In the genomic region with DNA sequence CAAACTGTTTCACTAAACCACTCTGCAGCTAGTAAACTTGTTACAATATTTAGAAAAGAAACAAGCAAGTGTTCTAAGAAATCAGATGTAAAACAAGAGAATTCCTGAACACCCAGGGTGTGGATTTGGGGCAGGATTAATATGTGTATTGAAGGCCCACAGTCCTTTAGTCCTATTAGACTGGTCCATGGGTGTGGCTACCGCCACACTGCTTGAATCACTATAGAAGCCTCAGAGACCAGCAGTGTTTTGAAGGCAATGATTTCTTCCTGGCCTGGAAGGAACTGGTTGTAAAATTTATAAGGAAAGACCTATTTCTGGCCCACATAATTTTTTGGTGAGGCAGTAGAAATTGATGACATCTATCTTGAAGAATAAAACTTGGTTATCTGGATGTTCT, we compare ENCODE assay signal across 29 mouse cellular contexts. TPM values are rescaled to one million over a fixed set of nuclear protein-coding genes. Genes with fewer than 3 reads are reported as not detected.
A peak's percentile ranks its signal among the peaks of the same experiment; 100 is the strongest.
DNase-seq lines count a peak whose midpoint lies in the region; ATAC-seq and TF ChIP-seq lines count a peak whose summit lies in the region.
"Had no signal": no experiment of that assay in that cellular context is flagged by ENCODE, and none has a peak within 500 bp of the region (broad histone marks: within the 10 kb centered on the region; RNA-seq: fewer than 3 reads in every experiment).

No protein-coding gene starts in this region.

- H3K4me1 ChIP-seq in ES-Bruce4 (ENCODE audit: control insufficient read depth, insufficient read depth, low read length) = no peaks in the 10 kb centered on the region
- 0 out of 2 replicates have a peak, but pooled peaks cover 5% of the 10 kb centered on the region for H3K4me1 ChIP-seq in limb, embryonic 10.5 days
- no peaks in the 10 kb centered on the region for H3K4me1 ChIP-seq in stomach, postnatal 0 days (replicated peaks; ENCODE audit: control insufficient read depth, insufficient read depth)
- H3K4me1 ChIP-seq in cerebellum, adult 2 months (ENCODE audit: control insufficient read depth, insufficient read depth, low read length) = no peaks in the 10 kb centered on the region
- H3K4me1 ChIP-seq: embryonic facial prominence, embryonic 15.5 days; forebrain, embryonic 15.5 days had no signal

- no peaks in the 10 kb centered on the region for H3K27me3 ChIP-seq in ES-Bruce4 (ENCODE audit: control insufficient read depth, insufficient read depth, low read length, poor library complexity, severe bottlenecking)
- no peaks in the 10 kb centered on the region for H3K27me3 ChIP-seq in limb, embryonic 10.5 days (ENCODE audit: low read depth, poor library complexity, severe bottlenecking)
- no peaks in the 10 kb centered on the region for H3K27me3 ChIP-seq in stomach, postnatal 0 days (ENCODE audit: control insufficient read depth, insufficient read depth, low read length)
- H3K27me3 ChIP-seq in cerebellum, adult 2 months (ENCODE audit: control insufficient read depth, insufficient read depth, low read length) = no peaks in the 10 kb centered on the region
- H3K27me3 ChIP-seq: CH12.LX; embryonic facial prominence, embryonic 13.5 days; embryonic facial prominence, embryonic 15.5 days; forebrain, embryonic 13.5 days; forebrain, embryonic 15.5 days; Patski had no signal

- no peak overlapping the region for H3K4me2 ChIP-seq in stomach, postnatal 0 days (replicated peaks; ENCODE audit: low read depth)
- H3K4me2 ChIP-seq: embryonic facial prominence, embryonic 13.5 days; embryonic facial prominence, embryonic 15.5 days; forebrain, embryonic 13.5 days; forebrain, embryonic 15.5 days had no signal

- no peak for TF ChIP-seq EP300 in ES-Bruce4 (IDR thresholded peaks at IDR 0.05; ENCODE audit: insufficient read depth, low read depth, low read length)
- no peak for TF ChIP-seq EP300 in stomach, postnatal 0 days (optimal IDR thresholded peaks at IDR 0.05)

- no peak for TF ChIP-seq CTCF in ES-Bruce4 (IDR thresholded peaks at IDR 0.05; ENCODE audit: low read depth, low read length)
- TF ChIP-seq CTCF in stomach, postnatal 0 days (IDR thresholded peaks at IDR 0.05; ENCODE audit: low read depth) = no peak
- no peak for TF ChIP-seq CTCF in cerebellum, adult 2 months (IDR thresholded peaks at IDR 0.05; ENCODE audit: borderline replicate concordance, insufficient read depth, low read depth, low read length)

- H3K27ac ChIP-seq in ES-Bruce4 (ENCODE audit: insufficient read depth, low read length) = peak overlapping the region; percentile 11; the same call in 1 of the 2 replicates
- H3K27ac ChIP-seq in limb, embryonic 10.5 days = no peak overlapping the region
- no peak overlapping the region for H3K27ac ChIP-seq in stomach, postnatal 0 days (replicated peaks)
- H3K27ac ChIP-seq in cerebellum, adult 2 months (ENCODE audit: insufficient read depth, low read length) = no peak overlapping the region
- H3K27ac ChIP-seq: embryonic facial prominence, embryonic 13.5 days; embryonic facial prominence, embryonic 15.5 days; forebrain, embryonic 13.5 days; forebrain, embryonic 15.5 days had no signal

- TF ChIP-seq POLR2A in ES-Bruce4 (IDR thresholded peaks at IDR 0.05; ENCODE audit: insufficient read depth, low read length) = no peak
- TF ChIP-seq POLR2A in cerebellum, adult 2 months (IDR thresholded peaks at IDR 0.05; ENCODE audit: borderline replicate concordance, insufficient read depth, low read length) = no peak

- H3K9ac ChIP-seq in ES-Bruce4 (ENCODE audit: low read depth, poor library complexity, severe bottlenecking) = no peak overlapping the region
- H3K9ac ChIP-seq in stomach, postnatal 0 days (ENCODE audit: low read length) = no peak overlapping the region
- H3K9ac ChIP-seq: embryonic facial prominence, embryonic 13.5 days; embryonic facial prominence, embryonic 15.5 days; forebrain, embryonic 13.5 days; forebrain, embryonic 15.5 days; forebrain, postnatal 0 days had no signal

- ATAC-seq in stomach, postnatal 0 days (ENCODE audit: low FRiP score, low TSS enrichment) = peak; percentile 63; the same call in 1 of the 2 replicates
- ATAC-seq: activated CD4-positive, CD25-positive, alpha-beta regulatory T cell, adult 4 months; CD4-positive, CD25-positive, alpha-beta regulatory T cell, adult 4 months; forebrain, embryonic 13.5 days; forebrain, embryonic 15.5 days; forebrain, postnatal 0 days; Patski had no signal

- no peaks in the 10 kb centered on the region for H3K9me3 ChIP-seq in ES-Bruce4 (replicated peaks; ENCODE audit: control insufficient read depth, insufficient read depth, low read length, poor library complexity, severe bottlenecking)
- no peaks in the 10 kb centered on the region for H3K9me3 ChIP-seq in limb, embryonic 10.5 days (replicated peaks)
- H3K9me3 ChIP-seq in stomach, postnatal 0 days (ENCODE audit: control insufficient read depth, low read length) = no peaks in the 10 kb centered on the region
- H3K9me3 ChIP-seq: embryonic facial prominence, embryonic 13.5 days; embryonic facial prominence, embryonic 15.5 days; forebrain, embryonic 13.5 days; forebrain, embryonic 15.5 days had no signal

- intact Hi-C loops in left cerebral cortex, postnatal 14 days (cut with DNase I) = no loop called here

- no peak overlapping the region for H3K4me3 ChIP-seq in ES-Bruce4 (ENCODE audit: low read depth, low read length)
- no peak overlapping the region for H3K4me3 ChIP-seq in limb, embryonic 10.5 days
- no peak overlapping the region for H3K4me3 ChIP-seq in stomach, postnatal 0 days (ENCODE audit: low read depth, low read length)
- H3K4me3 ChIP-seq in cerebellum, adult 2 months (replicated peaks; ENCODE audit: insufficient read depth, low read depth, low read length) = no peak overlapping the region
- H3K4me3 ChIP-seq: embryonic facial prominence, embryonic 13.5 days; embryonic facial prominence, embryonic 15.5 days; erythroblast, embryonic 14.5 days; forebrain, embryonic 13.5 days; forebrain, embryonic 15.5 days had no signal

- WGBS in limb, embryonic 10.5 days = 79% methylated on average over 1 of the region's 1 CpGs
- WGBS in stomach, postnatal 0 days = 51% methylated on average over 1 of the region's 1 CpGs
- WGBS in cerebellum, adult 2 months = 96% methylated on average over 1 of the region's 1 CpGs

- no peaks in the 10 kb centered on the region for H3K36me3 ChIP-seq in ES-Bruce4 (ENCODE audit: control insufficient read depth, insufficient read depth, low read length, poor library complexity, severe bottlenecking)
- H3K36me3 ChIP-seq in limb, embryonic 10.5 days = no peaks in the 10 kb centered on the region
- no peaks in the 10 kb centered on the region for H3K36me3 ChIP-seq in stomach, postnatal 0 days (ENCODE audit: control insufficient read depth, insufficient read depth, low read length)
- H3K36me3 ChIP-seq: embryonic facial prominence, embryonic 13.5 days; embryonic facial prominence, embryonic 15.5 days; forebrain, embryonic 15.5 days; G1E had no signal

- peak; percentile 18 for DNase-seq in R1 (ENCODE audit: low read depth, low spot score)
- DNase-seq in limb, embryonic 10.5 days (ENCODE audit: low spot score) = peak; percentile 11
- no peak for DNase-seq in stomach, postnatal 0 days (ENCODE audit: low spot score)
- DNase-seq in lung, postnatal 25 days (ENCODE audit: low spot score) = no peak
- DNase-seq in left cerebral cortex, postnatal 14 days (ENCODE audit: low spot score in 2 of 2) = no peak
- DNase-seq in cerebellum, adult 2 months = no peak
- DNase-seq: adrenal gland, adult 8-10 months; adrenal gland, postnatal 14 days; adrenal gland, postnatal 36 days; B cell, adult 2 months; cerebellum, adult 11-12 months; cerebellum, adult 8-10 months; cerebellum, adult 9-11 months; cerebellum, postnatal 14 days; cerebellum, postnatal 36 days; embryo, embryonic 11 days; forebrain, postnatal 0 days had no signal

RNA-seq across cellular contexts. Expression of gene Tenm3, which starts 33.1 kb away (rescaled TPM):
- 19.2 and 25.9 TPM in 2 replicates for polyA plus RNA-seq in ES-Bruce4 (2011; ENCODE audit: insufficient read depth, insufficient read length, low read depth, missing spikeins)
- 39.7 and 48.5 TPM in 2 replicates for polyA plus RNA-seq in limb, embryonic 10.5 days (2016; fragmentation: Nextera tagmentation; extraction: Ambion mirVana)
- polyA plus RNA-seq in stomach, postnatal 0 days (2015; fragmentation: Nextera tagmentation; extraction: Ambion mirVana) = 3.7 and 4.5 TPM in 2 replicates
- 100 to 1,000 TPM in 1 of 2 experiments, 10 to 100 TPM in 1; 80.8 to 102 TPM for total RNA-seq in left cerebral cortex, postnatal 14 days (2021)
- 5.7 and 6.2 TPM in 2 replicates for polyA plus RNA-seq in cerebellum, adult 2 months (2012; rRNA removed)
- total RNA-seq: common myeloid progenitor, adult 5-6 weeks had no signal
- polyA plus RNA-seq: activated CD4-positive, CD25-positive, alpha-beta regulatory T cell, adult 4 months had no signal

Comparison
In these comparisons a context has a peak if more than half of its experiments do, and no peak if none do; other contexts are left out.
1. DNase-seq: peak in R1 (single experiment) and limb, embryonic 10.5 days (single experiment); none in stomach, postnatal 0 days (single experiment), lung, postnatal 25 days (single experiment), left cerebral cortex, postnatal 14 days (0 of 2) and cerebellum, adult 2 months (0 of 2).